Mouse (Mus musculus) frontal cortex, postnatal 36 days (tissue): ENCODE results near the gene Tcf15.

ENCODE experiments used
- DNase-seq, 2 experiments: peaks; one replicate each; pipeline ENCODE4 v3.0.0; 2022; ENCODE audit warnings: low spot score in 2 of 2

The Tcf15 gene

DNA sequence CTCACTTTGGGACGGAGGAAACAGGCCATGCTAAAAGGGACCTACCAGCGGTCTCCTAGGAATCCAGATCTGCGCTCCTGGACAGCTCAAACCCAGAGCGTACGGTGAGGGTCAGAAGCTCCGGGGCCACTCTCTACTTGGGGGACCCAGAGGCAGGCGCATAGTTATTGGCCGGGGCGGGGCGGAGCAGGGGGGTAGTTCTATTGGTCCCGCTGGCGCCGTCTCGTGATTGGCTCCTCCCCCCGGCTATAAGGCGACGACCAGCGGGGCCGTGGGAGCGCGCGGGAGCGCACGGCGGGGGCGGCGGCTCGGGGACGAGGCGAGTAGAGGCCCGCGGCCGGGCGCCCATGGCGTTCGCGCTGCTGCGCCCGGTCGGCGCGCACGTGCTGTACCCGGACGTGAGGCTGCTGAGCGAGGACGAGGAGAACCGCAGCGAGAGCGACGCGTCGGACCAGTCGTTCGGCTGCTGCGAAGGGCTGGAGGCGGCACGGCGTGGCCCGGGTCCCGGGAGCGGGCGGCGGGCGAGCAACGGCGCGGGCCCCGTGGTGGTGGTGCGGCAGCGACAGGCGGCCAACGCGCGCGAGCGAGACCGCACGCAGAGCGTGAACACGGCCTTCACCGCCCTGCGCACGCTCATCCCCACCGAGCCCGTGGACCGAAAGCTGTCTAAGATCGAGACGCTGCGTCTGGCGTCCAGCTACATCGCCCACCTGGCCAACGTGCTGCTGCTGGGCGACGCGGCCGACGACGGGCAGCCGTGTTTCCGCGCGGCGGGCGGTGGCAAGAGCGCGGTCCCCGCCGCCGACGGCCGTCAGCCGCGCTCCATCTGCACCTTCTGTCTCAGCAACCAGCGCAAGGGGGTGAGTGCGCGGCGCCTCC, at the start of gene Tcf15:
Tcf15 (plus strand) TSS at position 283 of the 879 bp plus-strand sequence.
- no peak for DNase-seq

DNA sequence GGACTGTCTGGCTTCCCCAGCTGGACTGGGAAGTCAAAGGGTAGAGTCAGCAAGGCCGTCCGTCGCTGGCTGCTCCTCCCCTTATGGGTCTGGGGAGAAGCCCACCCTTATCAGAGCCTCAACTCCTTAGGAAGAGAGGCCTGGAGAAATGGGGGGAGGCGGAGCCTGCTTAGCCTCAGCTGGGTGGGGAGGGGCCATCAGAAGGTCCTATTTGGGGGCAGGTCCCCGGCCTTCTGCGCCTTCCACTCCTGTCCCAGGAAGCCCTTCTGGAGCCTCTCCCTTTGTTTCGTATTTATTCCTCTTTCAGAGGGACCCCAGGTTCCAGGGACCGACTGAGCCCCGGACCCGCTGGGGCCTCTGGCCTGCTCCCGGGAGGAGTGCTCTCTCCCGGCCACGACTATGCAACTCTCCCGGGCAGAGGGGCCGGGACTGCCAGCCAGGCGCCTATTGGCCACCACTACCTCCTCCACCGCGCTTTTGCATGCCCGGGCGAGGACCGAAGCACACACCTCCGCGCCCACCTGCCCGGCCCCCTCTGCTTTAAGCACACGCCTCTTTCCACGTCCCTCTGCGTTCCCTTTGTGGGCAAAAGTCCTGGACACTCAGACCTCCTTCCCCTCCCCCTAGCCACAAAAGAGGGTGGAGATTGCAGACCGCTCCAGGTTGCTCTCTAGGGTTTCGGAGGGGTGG, 48.4 kb upstream of the Tcf15 start:
- no peak for DNase-seq

DNA sequence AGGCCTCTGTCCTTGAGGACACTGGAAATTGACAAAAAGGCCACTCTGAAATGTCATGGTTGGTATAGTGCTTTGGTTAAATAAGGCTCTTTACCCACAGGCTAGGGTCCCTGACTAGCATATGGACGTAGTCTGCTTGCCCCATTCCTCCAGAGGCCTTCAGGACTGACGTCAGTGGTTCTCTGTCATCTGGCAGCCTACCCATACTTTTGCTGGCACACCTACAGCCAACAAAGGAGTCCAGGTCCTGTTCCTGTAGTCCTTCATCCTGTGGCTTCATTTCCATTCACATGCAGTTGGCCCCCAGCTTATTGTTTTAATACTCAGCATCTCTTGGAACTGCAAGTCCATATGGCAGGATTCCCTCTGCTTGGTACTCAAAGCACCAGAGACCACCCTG, 46.4 kb upstream of the Tcf15 start:
- no peak for DNase-seq

- DNase-seq = no peak
Measured at GRCm38 (mm10) chr2:152097916-152098315, 45.4 kb upstream of the Tcf15 start.

DNA sequence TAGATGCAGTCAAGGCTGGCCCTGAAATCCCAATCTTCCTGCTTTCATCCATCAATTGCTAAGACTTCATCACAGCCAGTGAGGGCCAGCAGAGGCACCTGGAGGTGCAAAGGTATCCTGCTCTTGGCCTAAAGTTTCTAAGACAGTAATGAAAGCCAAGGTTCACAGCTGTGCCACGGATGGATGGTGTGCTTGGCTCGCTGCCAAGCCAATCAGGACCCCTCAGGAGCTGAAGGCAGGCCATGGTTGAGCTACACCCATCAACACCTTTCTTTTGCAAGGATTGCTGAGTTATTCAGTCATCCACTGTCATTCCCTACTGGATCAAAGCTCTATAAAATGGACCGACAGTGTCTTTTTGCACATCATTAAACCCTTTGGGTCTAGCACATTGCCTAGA, 43.8 kb upstream of the Tcf15 start:
- DNase-seq = no peak

- no peak for DNase-seq
Measured at GRCm38 (mm10) chr2:152101761-152102160, 41.6 kb upstream of the Tcf15 start.

DNA sequence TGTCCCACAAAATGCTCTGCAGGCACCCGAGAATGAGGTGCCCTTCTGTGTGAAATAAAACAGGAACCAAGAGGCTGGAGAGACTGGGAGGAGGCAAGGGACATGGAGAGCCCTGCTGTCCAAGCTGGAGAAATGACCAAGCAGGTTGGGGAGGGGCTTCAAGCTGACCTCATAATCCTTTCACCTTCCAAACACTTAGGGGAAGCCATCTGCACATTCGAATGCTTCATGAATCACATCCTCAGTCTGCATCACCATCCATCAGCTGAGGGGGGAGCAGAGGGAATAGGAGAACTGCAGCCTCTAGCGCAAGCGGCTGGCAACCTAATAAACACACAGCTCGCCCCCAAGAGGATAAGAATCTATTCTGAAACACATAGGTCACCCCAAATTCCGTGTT, 41.0 kb upstream of the Tcf15 start:
- no peak for DNase-seq

GRCm38 (mm10) chr2:152104711-152105317, 38.5 kb upstream of the Tcf15 start:
- no peak for DNase-seq

DNA sequence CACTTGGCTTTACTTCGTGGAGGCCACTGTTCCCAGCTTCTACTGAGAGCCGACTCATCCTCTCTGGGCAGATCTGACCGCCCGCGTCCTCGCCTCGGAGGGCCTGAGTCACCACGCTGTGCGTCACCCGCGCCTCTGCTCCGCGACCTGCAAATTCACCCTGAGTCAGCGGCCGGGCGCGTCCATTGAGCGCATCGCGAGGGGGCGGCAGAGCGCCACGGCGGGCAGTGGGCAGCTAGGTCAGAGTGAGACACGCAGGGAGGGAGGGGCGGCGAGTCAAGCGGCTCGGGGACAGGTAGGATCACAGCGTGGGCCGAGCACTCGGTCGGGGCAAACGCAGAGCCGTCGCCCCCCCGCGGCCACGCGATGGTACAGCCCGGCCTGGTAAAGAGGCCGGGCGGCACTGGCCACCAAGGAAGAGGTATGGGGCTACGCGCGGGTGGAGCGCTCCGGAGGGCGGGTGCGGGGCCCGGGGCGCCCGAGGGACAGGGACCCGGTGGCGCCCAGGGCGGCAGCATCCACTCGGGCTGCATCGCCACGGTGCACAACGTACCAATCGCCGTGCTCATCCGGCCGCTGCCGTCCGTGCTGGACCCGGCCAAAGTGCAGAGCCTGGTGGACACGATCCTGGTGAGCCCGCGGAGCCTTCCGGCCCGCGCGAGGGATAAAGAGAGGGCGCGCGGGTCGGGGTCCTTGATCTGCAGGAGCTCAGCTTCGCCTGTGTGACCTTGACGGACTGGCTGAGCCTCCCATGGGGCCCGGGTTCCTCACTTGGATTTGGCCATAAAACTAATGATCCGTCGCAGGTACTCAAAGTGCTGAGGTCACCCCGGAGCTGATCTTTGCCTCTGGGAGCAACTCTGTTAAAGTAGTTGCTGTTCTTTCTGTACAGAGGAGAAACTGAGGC, 37.8 kb upstream of the Tcf15 start, which contains the start of gene Srxn1:
Srxn1 (plus strand) TSS at position 199 of the 907 bp plus-strand sequence.
- DNase-seq = peak; percentile 84 to 87

GRCm38 (mm10) chr2:152106225-152106595, 37.2 kb upstream of the Tcf15 start:
- DNase-seq = no peak

DNA sequence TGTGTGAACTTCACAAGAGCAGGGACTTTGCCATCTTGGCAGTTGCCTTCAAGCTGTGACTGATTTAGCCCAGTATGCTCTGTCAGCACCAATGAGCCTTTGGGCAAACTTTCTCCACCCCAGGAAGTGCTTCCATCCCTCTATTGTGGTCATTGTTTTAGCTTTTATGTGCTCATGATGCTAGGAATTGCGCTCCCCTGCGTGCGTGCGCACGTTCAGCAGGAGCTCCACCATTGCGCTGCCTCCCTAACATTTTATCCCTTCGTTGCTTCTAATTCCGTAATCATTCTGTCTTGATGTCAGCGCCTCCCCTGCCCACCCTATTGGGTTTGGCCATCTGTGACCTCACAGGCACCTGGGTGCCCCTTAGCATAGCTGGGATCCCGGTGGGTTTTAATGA, 36.8 kb upstream of the Tcf15 start:
- no peak for DNase-seq

- no peak for DNase-seq
Measured at GRCm38 (mm10) chr2:152108702-152109101, 34.7 kb upstream of the Tcf15 start.

DNA sequence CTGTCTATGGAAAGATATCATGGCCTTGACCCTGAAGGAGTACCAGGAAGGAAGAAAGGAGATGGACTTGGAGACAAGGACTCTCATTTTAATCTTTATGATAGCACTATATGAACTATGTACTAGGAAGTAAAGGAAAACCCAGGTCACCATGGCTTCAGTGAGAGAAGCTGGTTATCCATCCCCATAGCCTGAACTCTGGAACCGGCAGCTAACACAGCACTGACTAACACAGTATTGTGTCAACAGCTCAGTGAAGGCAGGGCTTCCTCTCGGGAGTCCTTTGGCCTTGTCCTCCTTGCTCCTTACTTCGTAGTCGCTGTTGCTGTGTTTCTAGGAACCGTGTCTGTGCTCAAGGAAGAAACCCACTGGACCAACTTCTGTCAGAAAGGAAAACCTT, 34.0 kb upstream of the Tcf15 start:
- DNase-seq = no peak

- DNase-seq = no peak
Measured at GRCm38 (mm10) chr2:152111311-152111710, 32.0 kb upstream of the Tcf15 start.

- DNase-seq = peak; percentile 96 to 97
Measured at GRCm38 (mm10) chr2:152111920-152112319, 31.4 kb upstream of the Tcf15 start.

DNA sequence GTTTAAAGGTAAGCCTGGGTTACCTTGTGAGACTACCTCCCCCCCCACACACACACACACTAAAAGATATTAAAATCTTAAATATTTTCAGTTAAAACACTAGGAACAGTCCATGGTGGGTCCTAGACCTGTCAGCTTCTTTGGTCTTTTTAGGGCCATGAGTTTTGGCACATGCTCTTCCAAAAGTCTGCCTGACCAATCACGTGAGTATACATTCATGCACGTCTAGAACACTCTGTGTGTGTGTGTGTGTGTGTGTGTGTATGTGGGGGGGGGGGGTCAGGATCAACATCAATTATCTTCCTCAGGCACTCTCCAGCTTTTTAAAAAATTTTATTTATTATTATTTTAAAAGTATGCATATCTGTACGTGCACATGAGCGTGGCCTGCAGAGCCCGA, 30.9 kb upstream of the Tcf15 start:
- DNase-seq = no peak

DNA sequence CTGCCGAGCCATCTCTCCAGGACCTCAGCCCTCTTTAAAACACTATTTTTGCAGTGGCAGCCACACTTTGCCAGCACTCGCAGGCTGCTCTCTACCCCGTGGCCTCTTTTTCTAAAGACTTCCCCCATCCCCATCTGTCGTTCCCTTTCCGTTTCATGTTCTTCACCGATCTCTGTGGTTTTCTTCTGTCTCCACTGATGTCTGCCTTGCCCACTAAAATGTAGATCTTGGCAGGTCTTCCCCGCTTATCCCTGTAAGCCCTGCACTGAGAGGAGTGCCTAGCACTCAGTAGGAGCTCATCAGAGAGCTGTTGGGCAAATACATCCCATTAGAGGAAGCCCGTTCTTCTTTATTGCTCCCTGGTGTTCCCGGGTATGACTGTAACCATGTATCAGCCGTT, 30.4 kb upstream of the Tcf15 start:
- DNase-seq = peak in 1 of 2 experiments; percentile 68

DNA sequence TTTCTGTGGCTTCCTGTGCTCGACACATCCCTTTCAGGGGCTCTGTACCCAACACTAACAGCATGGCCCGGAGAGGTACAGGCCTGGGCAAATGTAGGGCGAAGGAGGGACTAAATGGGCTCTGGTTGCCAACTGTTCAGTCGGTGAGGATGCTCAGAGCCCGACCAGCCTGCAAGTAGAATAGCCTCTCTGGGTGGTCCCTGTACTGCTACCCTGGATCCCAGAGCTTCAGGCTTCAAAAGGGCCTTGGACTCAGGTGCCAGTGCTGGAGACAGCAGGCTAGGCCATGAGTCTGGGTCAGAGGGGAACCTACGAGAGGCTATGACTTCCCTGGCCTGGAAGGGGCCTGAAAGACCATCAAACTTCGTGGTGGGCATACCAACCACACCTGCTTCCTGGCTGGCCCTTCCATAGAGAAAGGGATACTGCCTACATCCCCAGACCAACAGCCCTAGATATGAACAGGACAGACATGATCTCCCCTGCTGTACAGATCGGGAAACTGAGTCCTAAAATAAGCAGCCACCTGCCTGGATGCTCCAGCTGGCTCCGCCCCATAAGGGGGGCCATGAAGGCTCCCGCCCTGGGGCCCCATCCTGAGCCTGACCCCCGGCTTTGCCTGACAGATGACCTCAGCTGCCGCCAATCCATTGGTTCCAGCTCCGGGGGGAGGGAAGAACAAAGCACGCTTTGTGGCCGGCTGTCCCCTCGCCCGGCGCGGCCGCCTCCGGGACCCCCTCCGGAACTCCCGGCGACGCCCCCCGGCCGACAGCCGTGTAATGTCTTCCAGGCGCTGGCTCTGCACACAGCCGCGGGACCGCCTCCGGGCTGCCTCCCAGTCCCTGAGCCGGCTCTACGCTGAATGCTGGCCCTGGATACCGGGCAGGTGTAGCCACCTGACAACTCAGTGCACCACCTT, 29.0 kb upstream of the Tcf15 start:
- DNase-seq = no peak

- no peak for DNase-seq
Measured at GRCm38 (mm10) chr2:152117694-152118093, 25.7 kb upstream of the Tcf15 start.

DNA sequence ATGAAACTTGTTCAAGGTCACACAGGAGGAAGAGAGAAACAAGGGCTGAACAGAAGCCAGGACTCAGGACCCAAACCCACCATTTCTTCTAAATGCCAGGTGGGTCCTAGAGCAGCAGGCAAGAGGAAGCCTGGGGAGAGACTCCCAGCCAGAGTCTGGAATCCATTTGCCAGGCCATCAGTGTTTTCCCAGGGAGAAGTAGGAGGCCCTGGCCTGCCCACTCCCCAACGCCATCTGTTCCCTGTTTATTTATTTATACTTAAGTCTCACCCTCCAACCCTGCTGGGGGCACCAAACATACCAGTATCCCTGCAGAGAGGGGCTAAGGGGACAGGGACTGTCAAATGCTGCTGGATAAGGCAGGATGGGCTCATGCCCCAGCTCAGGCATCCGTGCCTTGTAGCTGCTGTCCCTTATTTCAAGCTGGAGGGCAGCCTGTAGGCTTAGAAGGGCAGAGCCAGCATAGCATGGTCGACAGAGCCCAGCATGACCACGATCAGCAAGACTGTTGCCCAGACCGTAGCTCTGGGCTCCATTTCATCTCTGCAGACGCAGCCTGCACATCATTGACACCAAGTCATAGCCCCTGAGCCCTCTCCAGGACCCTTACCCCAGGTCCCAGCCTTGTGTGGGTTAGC, 24.0 kb upstream of the Tcf15 start:
- DNase-seq = no peak
